ENCODE assay signal across 8 mouse cellular contexts in genomic region chr16:35871898-35872297, GRCm38 (mm10). TPM values are rescaled to one million over a fixed set of nuclear protein-coding genes. Genes with fewer than 3 reads are reported as not detected.
DNase-seq lines count a peak whose midpoint lies in the region; ATAC-seq lines count a peak whose summit lies in the region.

No protein-coding gene starts in this region.

- no peak overlapping the region for H3K27ac ChIP-seq in limb, embryonic 15.5 days

- H3K4me3 ChIP-seq in limb, embryonic 15.5 days: peak overlapping the region; percentile 57

- no peak for ATAC-seq in CD4-positive, CD25-positive, alpha-beta regulatory T cell, adult 4 months
- no peak for ATAC-seq in limb, embryonic 15.5 days (ENCODE audit: insufficient number of reproducible peaks, low FRiP score, low TSS enrichment, low read depth)

- no peak overlapping the region for H3K9ac ChIP-seq in limb, embryonic 15.5 days

- 18% methylated on average over 12 of the region's 12 CpGs for WGBS in limb, embryonic 15.5 days

- peak; percentile 37 for DNase-seq in CD4-positive, CD25-positive, alpha-beta regulatory T cell, adult 2 months (ENCODE audit: low read depth, low spot score)
- DNase-seq in spleen, postnatal 36 days (ENCODE audit: low spot score in 2 of 2): peak; percentile 7 to 19
- no peak for DNase-seq in spleen, postnatal 4 days (ENCODE audit: low spot score in 2 of 2)
- DNase-seq in splenic B cell, adult 2 months (ENCODE audit: low read depth, low spot score): peak; percentile 25
- no peak for DNase-seq in adrenal gland, adult 2 months
- no peak for DNase-seq in spleen, postnatal 14 days (ENCODE audit: low spot score in 2 of 2)

- peak overlapping the region; percentile 77 for H3K4me2 ChIP-seq in limb, embryonic 15.5 days

- peaks cover 15% of the 10 kb centered on the region for H3K27me3 ChIP-seq in limb, embryonic 15.5 days
- no peaks in the 10 kb centered on the region for H3K27me3 ChIP-seq in splenic B cell, adult 2 months (ENCODE audit: control insufficient read depth, insufficient read depth, low read length, poor library complexity, severe bottlenecking)

- H3K36me3 ChIP-seq in limb, embryonic 15.5 days: no peaks in the 10 kb centered on the region
- H3K36me3 ChIP-seq in splenic B cell, adult 2 months (ENCODE audit: control insufficient read depth, insufficient read depth, low read length, poor library complexity, severe bottlenecking): no peaks in the 10 kb centered on the region

- no peaks in the 10 kb centered on the region for H3K9me3 ChIP-seq in limb, embryonic 15.5 days

- peaks cover 10% of the 10 kb centered on the region; the same call in 1 of the 2 replicates for H3K4me1 ChIP-seq in limb, embryonic 15.5 days

RNA-seq across cellular contexts. Expression of gene Parp14, which starts 0.6 kb away (rescaled TPM):
- polyA plus RNA-seq in CD4-positive, CD25-positive, alpha-beta regulatory T cell, adult 4 months (2017; shearing (Covaris generic)): 10 to 100 TPM; 47.4 to 58.6 TPM
- polyA plus RNA-seq in limb, embryonic 15.5 days (2015; fragmentation: Nextera tagmentation; extraction: Ambion mirVana): 0.98 and 1.2 TPM in 2 replicates
- 10 to 100 TPM; 10.4 to 10.5 TPM for total RNA-seq in adrenal gland, adult 2 months (2021)
- 1.9 and 2.3 TPM in 2 replicates for polyA plus RNA-seq in adrenal gland, adult 2 months (2012; rRNA removed)

Comparison
In these comparisons a context has a peak if more than half of its experiments do, and no peak if none do; other contexts are left out.
1. DNase-seq: peak in CD4-positive, CD25-positive, alpha-beta regulatory T cell, adult 2 months (single experiment), spleen, postnatal 36 days (2 of 2) and splenic B cell, adult 2 months (single experiment); none in spleen, postnatal 4 days (0 of 2), adrenal gland, adult 2 months (single experiment) and spleen, postnatal 14 days (0 of 2).
2. RNA of gene Parp14, which starts 0.6 kb away (polyA plus RNA-seq): 47.4 to 58.6 TPM in CD4-positive, CD25-positive, alpha-beta regulatory T cell, adult 4 months; 1.9 to 2.3 TPM in adrenal gland, adult 2 months and 0.98 to 1.2 TPM in limb, embryonic 15.5 days; every median in the first group is over 10 times any median in the second.